Mouse (Mus musculus) embryo, embryonic 11.5 days (tissue): Measurements from ENCODE around the gene Limch1.

ENCODE experiments used
- DNase-seq: peaks from one replicate; pipeline ENCODE4 v3.0.0-alpha.2; 2012; ENCODE audit warnings: low read depth, low spot score

Gene Limch1

DNA sequence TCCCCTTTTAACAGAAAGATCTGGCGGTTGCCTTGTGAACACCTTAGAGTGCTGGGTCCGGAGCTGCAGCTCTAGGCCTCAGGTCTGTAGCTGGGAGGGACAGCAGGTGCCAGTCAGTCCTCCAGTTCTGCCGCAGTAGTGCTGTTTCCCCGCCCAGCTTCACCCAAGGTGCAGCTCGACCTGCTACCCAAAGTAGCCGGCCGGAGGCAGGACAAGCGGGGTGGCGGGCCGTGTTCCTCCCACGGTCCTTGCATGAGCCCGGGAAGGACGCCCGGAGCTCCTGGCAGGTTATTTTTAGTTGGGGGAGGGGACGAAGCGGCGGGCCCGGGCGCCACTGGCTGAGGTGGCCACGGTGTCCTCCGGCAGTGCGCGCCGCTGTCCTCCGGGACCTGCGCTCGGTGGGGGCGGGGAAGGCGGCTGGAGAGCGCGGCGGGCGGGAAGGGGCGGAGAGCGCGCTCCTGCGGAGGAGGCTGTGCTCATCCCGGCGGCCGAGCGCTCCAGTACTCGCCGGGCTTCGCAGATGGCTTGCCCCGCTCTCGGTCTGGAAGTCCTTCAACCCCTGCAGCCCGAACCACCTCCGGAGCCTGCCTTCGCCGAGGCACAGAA, at the start of gene Limch1:
TSS of gene Limch1 (plus strand) at position 438 of the 606 bp plus-strand sequence.
- no peak for DNase-seq

DNA sequence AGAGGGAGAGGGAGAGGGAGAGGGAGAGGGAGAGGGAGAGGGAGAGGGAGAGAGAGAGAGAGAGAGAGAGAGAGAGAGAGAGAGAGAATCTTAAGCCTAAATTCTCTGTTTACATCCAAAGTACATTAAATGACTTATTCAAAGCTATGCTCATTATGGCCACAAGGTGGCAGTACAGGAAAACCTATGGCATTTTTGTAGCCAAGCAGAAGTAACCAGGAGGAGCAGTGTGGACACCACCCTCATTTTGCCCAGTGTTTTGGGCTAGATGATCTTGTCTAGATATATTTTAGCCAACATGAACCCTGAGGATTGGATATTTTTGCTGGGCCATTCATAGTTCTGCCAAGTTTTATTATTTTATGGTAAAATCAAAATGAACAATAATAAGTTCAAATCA, 48.5 kb upstream of the Limch1 start:
- DNase-seq: peak; percentile 74

DNA sequence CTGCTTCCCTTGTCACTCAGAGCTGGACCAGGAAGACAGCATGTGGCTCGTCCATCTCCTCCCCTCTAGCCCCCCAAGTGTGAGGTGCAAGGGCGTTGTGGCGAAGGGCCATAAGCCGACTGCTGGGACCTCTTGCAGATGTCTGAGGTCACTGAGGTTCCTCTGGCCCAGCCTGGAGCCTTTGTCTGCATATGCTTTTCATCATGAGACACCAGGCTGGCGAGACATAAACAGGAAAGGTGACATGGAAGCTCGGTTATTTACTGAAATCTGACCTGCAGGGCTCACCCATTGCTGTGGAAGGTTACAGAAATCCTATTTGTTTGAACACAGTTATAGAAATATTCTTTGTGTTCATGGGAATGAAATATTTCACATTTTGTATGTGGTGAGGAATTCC, 45.7 kb upstream of the Limch1 start:
- no peak for DNase-seq

DNA sequence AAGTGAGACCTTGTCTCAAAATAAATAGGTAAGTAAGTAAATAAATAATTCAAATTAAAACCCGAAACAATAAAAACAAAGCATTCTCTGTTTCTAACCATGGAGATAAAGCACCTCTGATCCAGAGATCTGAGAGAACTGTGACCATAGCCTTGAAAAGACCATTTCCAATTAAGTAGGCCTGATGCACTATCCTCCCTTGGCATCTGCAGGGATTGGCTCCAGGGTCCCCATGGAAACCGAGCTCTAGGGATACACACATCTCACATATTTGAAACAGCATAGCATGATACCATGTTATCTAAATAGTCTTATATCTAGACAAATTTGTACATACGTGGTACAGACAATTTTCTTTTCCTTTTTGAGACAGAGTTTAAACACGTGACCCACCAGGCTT, 43.7 kb upstream of the Limch1 start:
- no peak for DNase-seq

DNA sequence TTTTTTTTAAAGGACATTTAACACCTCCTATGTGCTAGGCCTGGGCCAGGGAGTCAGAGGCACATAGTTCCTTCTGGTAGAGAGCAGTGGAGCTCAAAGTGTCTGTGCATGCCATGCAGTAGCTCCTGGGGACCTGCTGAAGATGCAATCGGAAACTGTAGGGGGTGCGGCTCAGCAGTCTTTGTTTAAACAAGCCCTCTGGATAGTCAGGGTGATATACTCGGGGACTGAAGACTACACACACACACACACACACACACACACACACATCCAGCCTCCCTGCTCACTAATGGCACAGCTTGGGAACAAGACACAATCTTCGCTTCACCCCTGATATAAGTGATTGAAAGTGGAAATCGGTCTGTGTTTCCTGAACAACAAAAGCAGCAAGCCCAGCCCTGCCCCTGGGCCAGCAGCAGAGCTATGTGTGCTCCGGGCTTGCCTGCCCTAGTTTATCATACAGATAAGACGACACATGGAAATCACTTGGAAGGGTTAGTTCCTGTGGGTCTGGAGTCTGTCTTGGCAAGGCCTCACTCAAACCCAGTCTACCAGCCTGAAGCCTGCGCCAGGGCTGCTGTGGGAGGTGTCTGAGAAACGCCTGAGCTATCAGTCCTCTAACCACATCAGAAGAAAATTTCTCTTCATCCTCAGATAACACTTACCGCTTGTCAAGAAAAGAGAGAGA, 42.2 kb upstream of the Limch1 start:
- DNase-seq: no peak

DNA sequence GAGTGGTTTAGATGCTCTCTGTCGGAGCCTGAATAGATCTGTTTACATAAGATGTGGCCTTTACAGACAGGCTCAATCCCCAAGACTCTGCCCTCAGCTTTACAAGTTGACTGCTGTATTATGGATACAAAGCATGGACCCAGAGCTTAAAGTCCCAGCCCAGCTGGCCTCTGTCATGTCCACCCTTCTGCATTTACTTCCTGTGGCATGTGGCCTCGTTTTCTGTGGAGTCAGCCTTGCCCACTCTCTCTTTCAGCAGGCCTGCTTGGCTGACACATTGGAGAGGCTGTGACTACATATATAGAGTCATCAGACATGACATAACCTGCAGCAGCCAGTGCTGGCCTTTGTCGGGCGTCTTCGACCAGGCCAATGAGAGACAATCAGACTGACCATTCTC, 37.8 kb upstream of the Limch1 start:
- no peak for DNase-seq

DNA sequence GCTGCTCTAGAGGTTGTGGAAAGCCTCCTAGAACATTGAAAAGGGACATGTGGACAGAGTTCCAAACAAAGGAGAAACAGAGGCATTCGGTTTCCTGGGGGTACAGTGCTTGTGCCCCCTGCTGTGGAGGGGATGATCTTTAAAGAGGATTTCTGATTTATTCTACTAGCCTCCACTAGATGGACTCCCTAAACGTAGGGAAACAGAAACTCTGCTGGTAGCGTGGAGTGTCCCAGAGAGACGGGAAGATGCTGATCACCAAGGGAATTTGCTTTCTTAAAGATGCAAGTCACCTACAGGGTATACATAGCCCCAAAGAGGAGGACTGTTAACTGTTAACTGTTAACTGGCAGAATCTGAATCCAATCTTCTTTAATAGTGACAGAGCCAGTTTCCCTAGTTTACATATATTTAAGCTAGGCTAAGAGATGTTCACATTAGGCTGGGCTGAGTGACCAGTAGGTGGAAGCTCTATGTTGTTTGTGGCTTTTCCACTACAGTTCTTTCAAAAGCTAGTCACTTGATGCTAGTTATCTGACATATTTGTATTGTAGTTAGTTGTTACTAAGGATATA, 35.1 kb upstream of the Limch1 start:
- no peak for DNase-seq

DNA sequence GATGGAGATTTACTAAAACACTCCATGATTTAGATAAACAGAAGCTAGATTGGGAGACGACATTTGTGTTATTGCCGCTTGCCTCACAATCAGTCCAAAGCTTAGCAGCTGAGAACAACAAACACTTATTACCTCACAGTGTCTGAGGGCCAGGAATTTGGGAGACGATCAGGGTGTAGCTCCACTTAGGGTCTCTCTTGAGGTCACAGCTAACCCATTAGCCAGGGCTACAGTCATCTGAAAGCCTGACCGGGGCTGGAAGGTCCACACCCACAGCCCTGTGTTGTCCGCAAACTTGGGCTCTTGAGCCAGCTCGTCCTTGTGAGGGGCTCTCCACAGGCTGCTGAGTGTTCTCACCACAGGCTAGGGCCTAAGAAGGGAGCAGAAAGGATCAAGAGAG, 32.8 kb upstream of the Limch1 start:
- DNase-seq: no peak

DNA sequence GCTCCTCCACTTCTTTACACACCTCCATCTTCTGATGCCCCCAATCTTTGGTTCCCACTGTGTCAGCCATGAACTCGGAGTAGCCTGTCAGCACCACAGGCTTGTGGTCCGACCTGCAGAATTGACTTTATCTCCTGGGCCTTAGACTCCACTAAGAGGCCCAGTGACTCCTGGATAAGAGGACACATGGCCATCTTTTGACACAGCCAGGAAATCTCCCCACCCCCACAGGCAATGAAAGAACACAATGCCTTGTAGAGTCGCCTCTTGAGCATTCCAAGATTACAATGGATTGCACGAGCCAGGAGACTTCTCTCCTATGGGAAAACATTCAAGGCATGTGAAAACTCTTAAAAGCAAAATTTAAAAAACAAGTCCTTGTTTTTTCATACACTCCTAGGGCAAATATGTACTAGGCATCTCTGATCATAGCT, 30.1 kb upstream of the Limch1 start:
- DNase-seq: no peak

DNA sequence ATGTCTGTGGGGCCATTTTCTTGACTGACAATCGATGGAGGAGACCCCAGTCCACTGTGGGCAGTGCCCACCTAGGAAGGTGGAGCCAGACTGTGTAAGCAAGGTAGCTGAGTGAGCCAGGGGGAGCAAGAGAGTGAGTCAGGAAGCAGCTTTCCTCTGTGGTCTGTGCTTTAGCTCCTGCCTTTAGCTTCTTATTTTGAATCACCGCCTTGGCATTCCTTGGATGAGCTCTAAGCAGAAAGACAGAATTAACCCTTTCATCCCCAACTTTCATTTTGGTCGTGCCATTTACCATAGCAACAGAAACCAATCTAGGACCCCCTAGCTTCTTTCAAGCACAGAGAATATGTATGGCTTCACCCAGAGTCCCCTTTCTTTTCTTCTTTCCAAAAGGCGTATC, 27.7 kb upstream of the Limch1 start:
- DNase-seq: no peak

DNA sequence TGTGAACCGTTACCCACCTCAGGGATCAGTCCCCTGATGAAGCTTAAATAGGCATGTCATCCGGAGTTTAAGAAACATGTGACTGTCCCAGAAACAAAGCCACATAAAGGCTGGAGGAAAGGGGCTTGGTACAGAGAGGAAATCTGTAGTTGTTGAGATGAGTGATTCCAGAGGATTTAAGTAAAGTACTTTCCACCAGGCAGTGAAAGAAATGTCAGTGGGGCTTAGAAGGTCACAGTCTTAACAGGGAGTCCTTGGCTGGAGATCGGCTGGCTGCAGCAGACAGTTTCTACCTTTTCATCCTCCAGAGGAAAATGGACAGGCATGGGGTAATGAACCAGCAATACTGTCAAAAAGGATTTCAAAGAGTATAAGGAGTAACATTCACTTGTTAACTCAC, 27.2 kb upstream of the Limch1 start:
- no peak for DNase-seq

DNA sequence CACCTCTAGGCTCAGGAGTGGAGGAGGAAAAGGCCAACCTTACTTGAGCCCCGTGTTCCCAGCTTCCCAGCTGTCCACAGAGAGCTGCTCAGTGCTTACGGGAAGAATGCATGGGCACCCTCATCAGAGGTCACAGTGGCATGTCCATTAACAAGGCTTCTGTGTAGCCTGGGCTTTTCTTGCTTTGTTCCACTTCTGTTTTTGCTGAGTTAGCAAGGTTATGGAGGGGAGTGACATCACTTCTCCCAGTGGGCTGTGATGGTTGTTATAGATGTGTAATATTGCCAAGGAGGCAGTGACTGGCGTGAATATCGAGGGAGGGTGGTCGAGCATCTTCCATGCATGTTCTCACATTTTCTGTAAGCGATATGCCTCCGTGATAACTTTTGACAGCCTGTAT, 26.7 kb upstream of the Limch1 start:
- DNase-seq: no peak

DNA sequence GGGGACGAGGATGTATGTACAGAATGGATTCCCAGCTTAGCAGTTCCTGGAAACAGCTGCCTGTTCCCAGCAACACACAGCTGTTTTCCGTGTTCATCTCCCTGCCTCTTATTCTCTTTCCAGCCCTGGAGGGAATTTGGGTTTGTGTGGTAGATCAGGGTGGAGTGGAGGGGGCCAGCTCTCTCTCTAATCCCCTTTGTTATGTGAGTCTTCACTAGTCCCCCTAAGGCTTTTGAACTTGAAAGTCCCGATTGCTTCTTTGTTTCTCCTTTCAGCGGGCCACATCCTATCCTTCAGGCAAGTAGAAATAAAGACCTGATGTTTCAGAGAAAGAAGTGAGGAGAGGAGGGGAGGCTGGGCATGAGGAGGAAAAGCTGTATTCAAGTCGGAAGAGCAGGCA, 24.7 kb upstream of the Limch1 start:
- no peak for DNase-seq

DNA sequence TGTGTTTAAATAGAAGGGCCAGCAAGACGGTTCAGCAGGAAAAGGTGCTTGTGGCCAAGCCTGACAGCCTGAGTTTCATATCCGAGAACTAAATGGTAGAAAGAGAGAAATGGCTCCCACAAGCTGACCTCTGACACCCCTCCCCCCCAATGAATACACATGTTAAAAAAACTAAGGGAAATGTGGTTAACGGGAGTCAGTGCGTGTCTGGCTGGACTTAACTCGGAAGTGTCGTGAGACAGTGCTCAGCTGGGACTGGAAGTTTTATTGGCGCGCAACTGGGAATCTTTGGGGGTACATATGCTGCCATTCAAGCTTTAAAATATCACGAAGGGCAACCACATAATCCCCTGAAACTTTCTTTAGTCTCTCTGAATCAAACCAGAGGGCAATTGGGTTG, 23.0 kb upstream of the Limch1 start:
- no peak for DNase-seq

DNA sequence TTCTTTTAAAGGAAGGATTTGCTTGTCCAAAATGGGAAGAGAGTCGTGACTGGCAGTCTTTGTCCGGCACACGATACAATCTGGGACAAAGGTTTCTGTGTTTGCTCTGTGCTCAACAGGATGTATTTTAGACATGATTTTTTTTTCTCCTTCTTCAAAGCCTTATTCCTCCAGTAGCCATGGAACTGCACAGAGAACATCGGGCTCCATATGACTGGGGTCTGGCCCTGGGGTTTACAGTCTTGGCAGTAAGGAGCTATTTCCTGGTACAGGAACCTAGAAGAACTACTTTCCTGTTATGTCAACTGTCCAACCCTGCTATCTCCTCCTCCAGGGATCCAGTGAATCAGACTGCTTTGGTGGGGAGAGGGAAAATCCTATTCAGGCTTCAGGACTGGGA, 22.6 kb upstream of the Limch1 start:
- no peak for DNase-seq

DNA sequence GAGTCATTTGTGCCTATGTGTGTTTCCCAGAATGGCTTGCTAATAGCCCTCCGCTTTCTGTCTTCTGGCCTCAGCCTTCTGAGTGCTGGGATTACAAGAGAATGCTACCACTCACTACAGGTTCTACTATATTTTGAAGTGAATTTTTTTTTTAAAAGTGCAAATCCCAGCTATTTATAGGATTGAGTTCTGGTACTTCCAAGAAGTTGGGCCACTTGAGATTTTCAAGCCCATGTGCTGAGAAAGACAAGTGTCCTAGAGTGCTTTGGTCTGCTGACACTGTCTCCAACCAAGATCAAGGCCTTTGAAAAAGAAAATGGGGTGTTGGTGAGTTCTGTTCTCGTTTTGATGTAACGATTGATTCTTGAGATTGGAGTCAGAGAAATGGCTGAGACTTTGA, 22.0 kb upstream of the Limch1 start:
- DNase-seq: no peak

DNA sequence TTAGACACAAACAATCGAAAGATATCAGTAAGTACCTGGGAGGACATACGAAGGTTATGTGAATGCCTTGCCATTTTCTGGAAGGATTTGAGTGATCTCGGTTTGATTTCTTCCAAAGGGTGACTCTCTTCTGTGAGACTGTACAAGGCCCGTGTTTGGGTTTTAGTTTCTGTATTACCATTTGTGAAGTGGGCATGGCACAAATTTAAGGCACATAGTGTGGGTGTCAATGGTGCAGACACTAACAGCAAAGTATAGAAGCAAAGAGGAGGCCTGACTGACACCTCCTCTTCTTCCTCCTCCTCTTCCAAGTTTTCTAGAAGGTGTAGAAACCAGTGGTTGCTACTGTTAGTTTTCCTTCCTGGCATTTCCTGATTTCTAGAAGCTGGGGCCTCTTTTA, 16.3 kb upstream of the Limch1 start:
- DNase-seq: no peak

DNA sequence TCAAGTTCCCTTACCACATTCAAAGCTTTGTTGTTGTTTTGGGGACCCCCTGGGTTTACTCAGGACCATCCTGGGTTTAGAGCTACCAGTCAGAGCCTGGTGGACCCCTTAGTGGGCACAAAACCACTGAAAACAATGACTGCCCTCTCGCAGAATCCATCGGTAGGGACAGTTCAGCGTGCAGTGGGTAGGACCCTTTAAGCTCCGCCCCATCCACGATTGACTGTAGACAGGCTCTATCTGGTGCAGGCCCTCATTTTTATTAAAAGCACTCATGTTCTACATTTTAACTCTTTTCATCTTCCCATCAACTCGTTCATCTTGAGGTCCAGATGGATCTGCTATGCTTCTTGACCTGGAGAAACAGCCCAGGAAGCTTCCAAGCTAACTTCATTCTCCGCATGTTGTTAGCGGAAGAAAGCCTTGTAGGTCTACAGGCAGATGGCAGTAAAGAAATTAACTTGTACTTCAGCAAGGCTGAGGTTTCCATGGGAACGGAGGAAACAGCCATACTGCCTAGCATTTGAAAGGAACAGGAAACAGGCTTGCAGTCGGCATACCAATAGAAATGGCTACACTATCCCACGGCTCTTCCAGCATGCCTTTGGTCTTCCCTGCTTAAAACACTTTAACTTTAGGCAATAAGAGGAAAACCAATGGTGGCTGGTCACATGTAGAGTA, 14.9 kb upstream of the Limch1 start:
- DNase-seq: peak; percentile 47

DNA sequence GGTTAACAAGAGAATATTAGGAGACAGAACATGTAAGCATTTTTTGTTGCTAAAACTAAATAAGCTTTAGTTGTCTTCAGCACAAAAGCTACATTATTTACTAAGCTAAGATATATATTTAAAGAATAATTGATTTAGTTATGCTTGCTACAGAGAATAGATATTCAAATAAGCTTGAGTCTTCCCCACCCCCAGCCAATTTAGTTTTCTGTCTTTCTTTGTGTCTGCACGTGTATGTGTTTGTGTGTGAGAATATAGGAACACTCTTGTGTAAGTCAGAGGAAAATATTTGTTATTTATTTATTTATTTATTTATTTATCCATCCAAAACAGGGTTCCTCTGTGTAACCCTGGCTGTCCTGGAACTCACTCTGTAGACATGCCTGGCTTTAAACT, 14.3 kb upstream of the Limch1 start:
- no peak for DNase-seq

DNA sequence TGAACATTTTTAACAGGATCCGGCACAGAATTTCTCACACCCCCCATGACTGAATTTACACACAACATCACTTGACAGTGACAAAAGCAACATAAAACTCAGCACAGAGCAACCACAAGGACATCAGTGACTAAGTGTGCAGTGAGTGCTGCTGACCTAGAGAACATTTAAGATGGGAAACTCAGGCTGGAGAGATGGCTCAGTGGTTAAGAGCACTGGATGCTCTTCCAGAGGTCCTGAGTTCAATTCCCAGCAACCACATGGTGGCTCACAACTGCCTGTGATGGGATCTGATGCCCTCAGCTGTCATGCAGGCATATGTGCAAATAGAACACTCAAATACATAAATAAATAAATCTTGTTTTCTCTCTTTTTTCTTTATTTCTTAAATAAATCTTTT, 12.1 kb upstream of the Limch1 start:
- DNase-seq: no peak

DNA sequence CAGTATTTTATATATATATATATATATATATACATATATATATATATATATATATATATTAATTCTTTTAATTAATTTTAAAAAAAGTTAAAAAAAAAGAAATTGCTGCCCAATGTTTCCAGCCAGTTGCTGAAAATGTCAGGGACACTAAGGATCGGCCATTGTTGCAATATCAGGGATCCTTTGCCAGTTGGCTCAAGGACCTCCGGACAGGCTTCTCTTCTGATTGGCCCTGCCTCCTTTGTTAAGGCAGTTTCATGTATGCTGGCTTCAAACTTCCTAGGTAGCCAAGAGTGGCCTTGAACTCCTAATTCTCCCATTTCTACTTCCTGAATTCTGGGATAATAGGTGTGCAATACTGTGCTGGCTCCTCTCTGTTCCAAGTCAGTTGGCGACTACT, 6.3 kb upstream of the Limch1 start:
- DNase-seq: no peak

DNA sequence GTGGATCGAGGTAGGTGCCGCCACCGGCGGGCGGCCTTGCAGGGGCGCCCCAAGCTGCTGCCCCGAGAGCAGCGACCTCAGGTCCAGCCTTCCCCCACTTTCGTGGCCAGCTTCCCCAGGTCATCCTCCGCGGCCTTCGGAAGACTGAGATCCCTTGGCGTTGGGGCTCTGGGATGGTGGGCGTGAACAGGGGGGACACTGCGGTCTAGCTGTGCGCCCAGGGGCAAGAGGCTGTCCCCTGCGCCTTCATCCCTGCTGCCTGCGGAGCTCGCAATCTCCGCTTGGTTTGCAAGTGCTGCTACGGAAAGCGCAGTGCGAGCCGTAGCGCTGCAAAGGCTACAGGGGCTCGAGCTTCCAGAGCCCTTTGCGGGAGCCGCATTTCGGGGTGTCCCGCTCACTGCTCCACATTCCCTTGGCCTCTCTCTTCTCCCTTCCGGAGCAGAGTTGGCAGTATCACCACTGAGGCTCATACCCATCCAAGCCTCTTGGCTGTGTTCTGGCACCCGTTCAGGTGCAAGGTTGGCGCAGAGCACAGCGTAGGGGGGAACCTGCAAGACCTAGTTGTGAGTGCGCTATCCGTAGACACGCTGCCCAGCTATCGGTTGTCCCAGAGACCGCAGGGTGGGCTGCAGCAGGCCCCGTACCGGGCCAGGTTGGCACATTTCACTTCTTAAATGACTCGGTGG, 512 bp downstream of the Limch1 start:
- DNase-seq: no peak
